Mouse (Mus musculus): ENCODE results near the gene Cacna2d2.

- no peak for TF ChIP-seq CTCF (IDR thresholded peaks at IDR 0.05)
- TF ChIP-seq POLR2A (IDR thresholded peaks at IDR 0.05; ENCODE audit: insufficient read depth, low read depth, low read length) = peak; percentile 26; the same call in 1 of the 2 replicates
These were observed 156.9 kb downstream of the Cacna2d2 start for GRCm38 (mm10) chr9:107556346-107556745.

All from heart, adult 2 months (tissue).